Mouse (Mus musculus) induced T-regulatory cell, adult 2 months (primary cell): ENCODE data around the gene Irf9.
A peak's percentile ranks its signal among the peaks of the same experiment; 100 is the strongest.

Source experiments
- DNase-seq: peaks from one replicate; pipeline ENCODE4 v3.0.0-alpha.2; 2012; ENCODE audit warnings: low read depth

The Irf9 gene

DNA sequence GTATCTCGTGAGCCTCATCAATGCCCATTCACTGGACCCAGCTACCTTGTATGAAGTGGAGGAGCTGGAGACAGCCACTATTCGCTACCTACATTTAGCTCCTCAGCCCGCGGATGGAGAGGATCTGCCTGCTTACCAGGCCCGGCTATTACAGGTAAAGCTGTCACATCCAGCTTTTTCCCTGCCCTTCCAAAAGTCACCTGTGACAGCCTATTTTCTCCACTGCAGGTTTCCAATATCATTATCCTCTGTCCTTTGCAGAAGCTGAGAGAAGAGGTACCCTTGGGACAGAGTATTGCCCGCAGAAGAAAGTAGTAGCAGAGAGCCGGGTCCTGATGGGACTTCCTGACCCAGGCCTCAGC is at the start of gene Irf9:
Gene Irf9 (plus strand): TSS at position 301 of the 362 bp plus-strand sequence.
- DNase-seq, result no peak

- no peak for DNase-seq
Measured at GRCm38 (mm10) chr14:55554635-55555034, 48.7 kb upstream of the Irf9 start.

GRCm38 (mm10) chr14:55555788-55556187 is 47.6 kb upstream of the Irf9 start:
- DNase-seq, result no peak

DNA sequence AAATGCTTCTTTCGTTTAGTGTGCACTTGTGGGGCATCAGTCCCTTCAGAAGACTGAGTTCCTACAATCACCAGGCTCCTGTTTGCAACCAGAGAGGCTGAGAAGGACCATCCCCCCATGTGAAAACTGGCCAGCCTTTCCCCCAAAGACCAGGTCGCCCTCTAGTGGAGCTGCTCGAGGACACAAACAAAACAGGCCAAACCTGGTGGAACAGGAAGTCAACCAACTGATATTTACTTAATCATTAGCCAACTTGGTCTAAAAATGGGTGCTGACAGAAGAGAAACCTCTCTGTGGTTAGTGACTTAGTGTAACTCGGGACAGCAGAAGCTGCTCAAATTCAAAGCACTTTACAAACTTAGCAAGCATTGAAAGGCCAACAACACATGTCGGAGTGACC is 46.4 kb upstream of the Irf9 start:
- DNase-seq, result peak; percentile 89

DNA sequence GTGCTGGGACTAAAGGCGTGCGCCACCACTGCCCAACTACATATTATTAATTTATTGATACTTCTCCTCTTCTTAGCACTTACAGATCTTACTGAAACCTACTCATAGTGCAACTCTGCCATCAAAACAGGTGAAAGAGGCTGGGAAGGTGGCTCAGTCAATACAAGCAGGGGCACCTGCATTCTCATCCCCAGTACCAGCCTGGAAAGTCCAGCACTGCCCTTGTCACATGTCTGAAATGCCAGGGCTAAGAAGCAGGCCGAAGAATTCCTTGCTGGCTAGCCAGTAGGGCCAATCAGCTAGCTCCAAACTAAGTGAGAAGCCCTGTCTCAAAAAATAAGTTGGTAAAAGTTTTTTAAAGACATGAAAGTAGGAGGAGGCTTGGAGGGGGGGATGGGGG is 45.8 kb upstream of the Irf9 start:
- peak; percentile 32 for DNase-seq

- DNase-seq, result peak; percentile 23
Measured at GRCm38 (mm10) chr14:55558740-55559448, 44.5 kb upstream of the Irf9 start.

DNA sequence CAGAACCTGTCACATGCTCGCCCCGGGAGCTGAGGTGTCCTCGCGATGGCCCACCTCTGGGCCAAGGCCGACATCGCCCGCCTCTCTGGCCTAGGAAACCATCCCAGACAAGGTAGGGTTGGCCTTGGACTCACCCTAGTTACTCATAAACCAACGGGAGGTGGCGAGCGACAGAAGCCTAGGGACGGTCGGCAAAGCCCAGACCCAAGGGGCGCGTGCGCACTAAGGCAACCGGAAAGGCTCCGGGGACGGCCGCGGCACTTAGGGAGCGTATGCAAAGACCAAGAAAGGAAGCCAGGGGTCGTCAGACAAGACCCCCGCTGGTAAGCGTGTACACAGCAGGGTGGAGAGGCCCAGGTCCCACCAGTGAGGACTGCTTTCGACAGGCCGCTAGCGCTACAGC is 43.6 kb upstream of the Irf9 start, which contains the start of gene Dcaf11:
Gene Dcaf11 (plus strand): TSS at position 208 of the 403 bp plus-strand sequence.
- peak; percentile 94 for DNase-seq

DNA sequence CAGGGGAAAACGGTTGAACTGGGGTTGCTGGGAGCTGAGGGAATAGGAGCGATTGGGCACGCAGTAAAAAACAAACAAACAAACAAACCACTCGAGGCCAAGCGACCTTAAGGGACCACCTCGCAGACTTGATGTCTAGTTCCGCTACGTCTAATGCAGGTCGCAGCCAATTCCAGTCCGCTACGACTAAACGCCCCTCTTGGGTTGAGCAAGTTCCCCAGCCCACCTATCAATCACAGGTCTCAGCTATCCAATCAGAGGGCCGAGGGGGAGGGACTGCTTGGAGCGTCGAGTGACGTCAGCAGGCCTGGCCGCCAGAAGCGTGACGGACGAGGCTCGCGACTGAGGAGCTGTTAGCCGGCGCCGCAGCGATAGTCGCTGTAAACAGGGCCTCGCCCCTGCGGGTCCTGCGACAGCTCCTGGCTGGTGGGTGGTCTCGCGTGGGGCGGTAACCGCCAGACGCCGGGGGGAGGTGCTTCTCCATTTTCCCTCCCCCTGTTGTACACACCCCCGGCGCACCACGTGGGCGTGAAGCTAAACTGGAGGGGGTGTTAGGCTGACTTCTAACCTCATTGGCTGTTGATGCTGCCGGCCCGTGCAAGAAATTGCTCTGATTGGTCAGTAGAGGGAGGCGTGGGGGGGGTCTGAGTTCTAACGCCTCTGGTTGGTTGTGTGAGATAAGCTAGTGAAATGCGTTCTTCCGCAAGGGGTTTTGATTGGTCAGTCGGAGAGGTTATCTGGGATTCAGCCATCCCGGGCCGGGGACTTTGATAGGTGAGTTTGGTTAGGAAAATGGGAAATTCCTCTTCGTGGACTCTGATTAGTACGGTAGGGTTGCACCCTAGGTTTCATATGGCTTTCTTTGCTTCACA is 42.9 kb upstream of the Irf9 start, which contains the start of gene A730061H03Rik:
Gene A730061H03Rik (minus strand): TSS at position 205 of the 872 bp plus-strand sequence.
- peak; percentile 99 for DNase-seq

GRCm38 (mm10) chr14:55561860-55562259 is 41.5 kb upstream of the Irf9 start:
- no peak for DNase-seq

DNA sequence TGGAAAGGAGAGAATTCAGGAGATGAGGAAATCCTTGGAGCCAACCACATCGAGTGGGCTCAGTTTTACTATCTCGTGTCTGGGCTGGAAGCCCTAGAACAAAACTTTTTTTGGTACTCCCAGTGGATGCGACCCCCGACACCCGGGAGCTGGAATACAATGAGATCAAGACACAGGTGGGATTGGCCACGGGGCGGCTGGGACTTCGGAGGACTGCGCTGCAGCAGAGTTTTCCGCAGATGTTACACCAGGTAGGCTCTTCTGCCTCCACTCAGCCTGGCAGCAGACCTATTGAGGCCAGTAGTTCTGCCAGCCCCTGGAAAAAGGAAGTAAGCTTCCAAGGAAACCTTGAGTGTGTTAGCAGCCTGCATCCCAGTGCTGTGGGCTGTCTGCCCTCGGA is 40.1 kb upstream of the Irf9 start:
- no peak for DNase-seq

DNA sequence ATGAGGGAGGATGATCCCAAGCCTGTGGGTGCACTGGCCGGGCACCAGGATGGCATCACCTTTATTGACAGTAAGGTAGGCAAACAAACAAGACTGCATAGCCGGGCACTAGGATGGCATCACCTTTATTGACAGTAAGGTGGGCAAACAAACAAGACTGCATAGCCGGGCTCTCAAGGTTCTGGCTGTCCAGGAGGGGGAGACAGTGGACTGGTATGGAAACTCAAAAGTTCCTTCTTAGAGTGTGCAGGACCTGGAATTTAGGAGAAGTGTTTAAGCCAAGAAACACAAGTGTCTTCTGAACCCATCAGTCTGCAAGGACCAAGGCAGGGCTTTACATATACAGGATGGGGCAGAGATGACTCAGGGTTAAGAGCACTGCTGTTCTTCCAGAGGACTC is 37.6 kb upstream of the Irf9 start:
- no peak for DNase-seq

DNA sequence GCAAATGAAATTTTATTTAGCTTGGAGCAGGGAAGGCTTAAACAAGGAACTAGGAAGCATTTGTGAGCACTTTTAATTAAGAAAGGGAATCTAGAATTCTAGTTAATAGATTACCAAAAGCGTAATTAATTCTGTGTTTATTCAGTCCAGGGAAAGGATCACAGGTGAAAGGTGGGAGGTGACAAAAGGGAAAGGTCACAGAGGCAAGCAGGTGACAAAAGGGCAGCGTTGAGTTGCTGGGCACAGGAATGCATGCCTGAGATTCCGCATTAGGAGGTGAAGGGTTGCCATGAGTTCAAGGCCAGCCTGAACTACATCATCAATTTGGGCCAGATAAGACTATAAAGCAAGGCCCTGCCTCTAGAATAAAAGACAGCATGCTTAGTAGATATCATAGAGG is 35.9 kb upstream of the Irf9 start:
- DNase-seq, result no peak

GRCm38 (mm10) chr14:55570588-55570987 is 32.8 kb upstream of the Irf9 start:
- DNase-seq, result no peak

DNA sequence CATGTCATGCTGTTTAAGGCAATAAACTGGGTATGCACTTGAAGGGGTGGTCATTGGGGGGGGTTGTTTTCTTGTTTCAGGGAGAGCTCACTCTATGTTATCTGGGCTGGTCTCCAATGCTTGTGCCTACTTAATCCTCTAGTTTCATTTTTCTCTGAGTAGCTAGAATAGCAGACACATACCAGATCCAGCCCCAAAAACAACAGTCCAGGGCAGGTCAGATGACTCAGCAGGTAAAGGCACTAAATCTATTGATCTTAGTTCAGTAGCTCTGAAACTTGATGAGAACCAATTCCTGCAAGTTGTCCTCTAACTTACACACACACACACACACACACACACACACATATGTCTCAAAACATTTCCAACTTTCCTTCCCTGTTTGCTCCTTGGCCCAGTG is 31.6 kb upstream of the Irf9 start:
- DNase-seq, result no peak

GRCm38 (mm10) chr14:55575302-55575701 is 28.1 kb upstream of the Irf9 start, which contains the start of gene Fitm1:
Gene Fitm1 (plus strand): TSS chr14:55575617.
- DNase-seq, result no peak

DNA sequence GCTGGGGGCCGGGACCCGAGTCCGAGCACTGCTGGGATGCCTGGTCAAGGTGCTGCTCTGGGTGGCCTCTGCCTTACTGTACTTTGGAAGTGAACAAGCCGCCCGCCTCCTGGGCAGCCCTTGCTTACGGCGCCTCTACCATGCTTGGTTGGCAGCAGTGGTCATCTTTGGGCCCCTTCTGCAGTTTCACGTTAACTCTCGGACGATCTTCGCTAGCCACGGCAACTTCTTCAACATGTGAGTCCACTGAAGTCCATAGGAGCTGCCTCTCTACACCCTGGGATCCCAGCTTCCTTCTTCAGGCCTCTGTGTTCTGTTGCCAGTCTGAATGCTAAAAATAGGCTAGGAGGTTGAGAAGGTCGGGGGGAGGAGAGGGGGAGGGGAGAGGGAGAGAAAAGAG is 27.7 kb upstream of the Irf9 start:
- no peak for DNase-seq

DNA sequence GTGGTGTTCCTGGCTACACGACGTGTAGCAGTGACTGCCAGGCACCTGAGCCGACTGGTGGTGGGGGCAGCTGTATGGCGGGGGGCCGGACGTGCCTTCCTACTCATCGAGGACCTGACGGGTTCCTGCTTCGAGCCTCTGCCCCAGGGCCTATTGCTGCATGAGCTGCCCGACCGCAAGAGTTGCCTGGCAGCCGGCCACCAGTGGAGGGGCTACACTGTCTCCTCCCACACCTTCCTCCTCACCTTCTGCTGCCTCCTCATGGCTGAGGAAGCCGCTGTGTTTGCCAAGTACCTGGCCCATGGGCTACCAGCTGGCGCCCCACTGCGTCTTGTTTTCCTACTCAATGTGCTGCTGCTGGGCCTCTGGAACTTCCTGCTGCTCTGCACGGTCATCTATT is 27.0 kb upstream of the Irf9 start:
- no peak for DNase-seq

DNA sequence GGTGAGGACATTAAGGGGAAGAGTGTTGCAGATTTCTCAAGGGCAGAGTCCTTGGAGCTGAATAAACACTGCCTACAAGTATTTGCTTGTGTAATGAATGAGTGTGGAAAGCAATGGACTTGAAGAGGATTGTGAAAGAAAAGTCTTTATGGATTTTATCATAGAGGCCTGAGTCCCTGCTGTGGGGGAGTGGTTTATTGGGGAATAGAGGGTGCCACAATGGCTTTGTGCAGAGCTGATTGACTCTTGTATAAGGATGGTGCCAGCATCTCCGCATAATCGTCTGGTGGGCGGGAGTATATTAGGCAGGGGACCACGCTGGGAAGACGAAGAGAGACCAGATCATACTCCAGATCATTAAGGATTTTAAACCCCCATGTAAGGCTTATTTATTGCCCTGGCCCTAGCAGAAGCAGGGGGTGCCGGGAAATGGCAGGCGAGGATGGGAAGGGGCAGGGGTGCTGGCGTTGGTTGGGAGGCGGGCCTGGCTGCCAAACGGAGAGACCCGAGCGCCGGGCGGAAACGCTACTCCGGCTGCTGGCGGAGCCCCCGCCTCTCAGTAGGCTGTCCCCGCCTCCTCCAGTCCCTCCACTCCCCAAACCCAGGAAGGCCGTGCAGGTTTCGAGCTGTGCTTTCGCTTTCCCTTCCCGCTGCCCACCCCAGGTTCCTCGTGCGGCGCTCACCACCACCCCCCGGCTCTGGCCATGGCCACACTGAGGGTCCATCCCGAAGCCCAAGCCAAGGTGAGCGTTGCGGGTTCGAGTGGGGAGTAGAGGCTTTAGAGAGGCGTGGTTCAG is 25.3 kb upstream of the Irf9 start, which contains the start of gene Psme1:
Gene Psme1 (plus strand): TSS at position 253 of the 797 bp plus-strand sequence.
- DNase-seq, result peak; percentile 92

DNA sequence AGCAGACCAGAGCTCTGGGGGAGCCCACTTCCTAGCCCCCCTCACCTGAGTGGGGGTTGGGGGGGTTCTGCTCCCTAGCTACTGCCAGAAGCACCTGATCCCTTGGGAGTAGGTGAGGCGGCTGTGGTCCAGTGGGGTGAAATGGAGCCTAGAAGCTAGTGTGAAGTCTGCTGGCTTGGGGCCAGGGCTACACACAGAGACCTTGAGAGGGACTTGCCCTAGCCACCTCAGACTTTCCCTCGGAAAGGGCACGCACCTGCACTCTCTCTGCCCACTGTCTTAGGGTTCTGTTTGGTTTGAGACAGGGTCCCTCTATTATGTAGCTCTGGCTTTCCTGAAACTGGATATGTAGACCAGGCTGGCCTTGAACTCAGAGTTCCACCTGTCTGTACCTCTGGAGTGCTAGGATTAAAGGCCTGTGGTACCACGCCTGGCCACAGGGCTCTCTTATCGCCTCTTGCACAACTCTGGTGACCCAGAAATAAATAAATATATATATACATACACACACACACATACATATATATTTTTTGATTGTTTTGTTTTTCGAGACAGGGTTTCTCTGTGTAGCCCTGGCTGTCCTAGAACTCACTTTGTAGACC is 24.6 kb upstream of the Irf9 start:
- peak; percentile 76 for DNase-seq

GRCm38 (mm10) chr14:55579511-55580496 is 23.6 kb upstream of the Irf9 start:
- no peak for DNase-seq

- DNase-seq, result no peak
Measured at GRCm38 (mm10) chr14:55580731-55581130, 22.6 kb upstream of the Irf9 start.
